Mouse (Mus musculus) kidney, adult 2 months (tissue): ENCODE measurements around the gene Tsr2.

Experiments used
- CTCF ChIP-seq: fragments of 200-500 bp; conservative IDR thresholded peaks from 2 replicates; pipeline ENCODE4 v1.5.1; 2011; ENCODE audit warnings: low read depth, mild to moderate bottlenecking, control low read depth, low read length, moderate library complexity, mixed read lengths; ENCODE audit not compliant: insufficient read depth, insufficient read length
- POLR2A ChIP-seq: fragments of 200-500 bp; IDR thresholded peaks from one replicate; pipeline ENCODE4 v1.6.1; 2011; ENCODE audit warnings: low read depth, low read length, control low read depth

DNA sequence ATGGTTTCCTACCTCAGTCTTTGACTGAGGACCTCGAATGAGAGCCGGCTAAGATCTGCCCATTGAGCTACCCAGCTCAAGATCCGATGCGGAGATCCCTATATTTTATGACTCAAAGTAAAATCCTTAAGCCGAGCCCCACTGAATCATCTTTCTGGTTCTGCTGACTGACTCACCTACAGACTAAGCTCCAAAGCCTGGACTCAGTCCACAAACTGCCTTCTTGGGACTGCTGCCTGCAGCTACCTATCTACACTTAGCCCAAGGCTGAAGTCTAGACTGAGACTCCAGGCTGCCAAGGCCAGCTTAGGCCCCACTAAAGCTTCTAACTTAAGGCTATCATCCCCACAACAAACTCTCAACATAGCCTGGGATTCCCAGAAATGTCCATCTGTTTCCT is 20.3 kb downstream of the Tsr2 start:
- TF ChIP-seq CTCF (no peak), POLR2A (no peak)
